Mouse (Mus musculus) limb, embryonic 13.5 days (tissue): ENCODE measurements around the gene Gm47995. TPM values are rescaled to one million over a fixed set of nuclear protein-coding genes. Genes with fewer than 3 reads are reported as not detected.

ENCODE experiments used
- ATAC-seq: fragments of 200-750 bp; cut with Nextera tagmentation; 2 replicates; pipeline ENCODE4 v1.8.0; 2017; ENCODE audit warnings: low read depth, moderate number of reproducible peaks, moderate TSS enrichment; ENCODE audit not compliant: low FRiP score
- H3K27ac ChIP-seq: fragments of 300-500 bp; sonication (generic); 2 replicates; pipeline ENCODE4 v1.5.1; 2015; ENCODE audit warnings: inconsistent platforms, mild to moderate bottlenecking, moderate library complexity
- H3K27me3 ChIP-seq: fragments of 300-500 bp; sonication (generic); 2 replicates; pipeline ENCODE4 v1.6.1; 2015; ENCODE audit warnings: mild to moderate bottlenecking, inconsistent platforms
- H3K36me3 ChIP-seq: fragments of 300-500 bp; sonication (generic); 2 replicates; pipeline ENCODE4 v1.6.1; 2015; ENCODE audit warnings: inconsistent platforms, mild to moderate bottlenecking, moderate library complexity
- H3K4me1 ChIP-seq: fragments of 300-500 bp; sonication (generic); 2 replicates; pipeline ENCODE4 v1.6.1; 2015; ENCODE audit warnings: inconsistent platforms
- H3K4me2 ChIP-seq: fragments of 300-500 bp; sonication (generic); replicated peaks from 2 replicates; pipeline ENCODE4 v1.6.1; 2015; ENCODE audit warnings: inconsistent platforms, mild to moderate bottlenecking, moderate library complexity
- H3K4me3 ChIP-seq: fragments of 300-500 bp; sonication (generic); 2 replicates; pipeline ENCODE4 v1.5.1; 2015; ENCODE audit warnings: moderate library complexity, mild to moderate bottlenecking, inconsistent platforms
- H3K9ac ChIP-seq: fragments of 300-500 bp; sonication (generic); 2 replicates; pipeline ENCODE4 v1.6.1; 2015; ENCODE audit warnings: mild to moderate bottlenecking, inconsistent platforms
- H3K9me3 ChIP-seq: fragments of 300-500 bp; sonication (generic); 2 replicates; pipeline ENCODE4 v1.6.1; 2016; ENCODE audit warnings: inconsistent platforms
- WGBS: fragments of 180-500 bp; shearing (Covaris S2); methylation state at CpG from one replicate; pipeline ENCODE4 v1.1.7; 2015; 5-methylcytosine and 5-hydroxymethylcytosine counted together
- polyA plus RNA-seq: library from polyadenylated mRNA; unstranded; fragments of >200 nt; fragmentation: Nextera tagmentation; extraction: Ambion mirVana; gene quantifications from 2 replicates; pipeline ENCODE4 v1.2.1, GENCODE M21; 2015

Gene Gm47995
- polyA plus RNA-seq, 1 experiment from 2014 or later, result not detected

DNA sequence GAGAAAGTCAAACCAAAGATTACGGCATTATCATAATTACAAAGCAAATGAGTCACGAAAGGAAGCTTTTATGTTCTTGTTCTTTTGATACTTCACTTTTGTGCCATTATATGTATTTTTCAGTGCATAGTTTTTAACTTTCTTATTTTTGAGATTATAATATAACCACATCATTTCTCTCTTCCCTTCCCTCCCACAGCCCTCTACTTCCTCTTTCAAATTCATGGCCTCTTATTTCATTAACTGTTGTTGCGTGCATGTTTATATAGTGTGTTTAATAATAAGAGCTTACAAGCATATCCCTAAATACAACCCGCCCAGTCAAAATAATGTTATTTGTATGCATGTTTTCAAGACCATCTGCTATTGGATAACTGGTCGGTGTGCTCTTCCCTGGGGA lies 20.8 kb downstream of the Gm47995 start:
- ATAC-seq, result no peak
- WGBS, result 90% methylated on average over 5 of the region's 5 CpGs

GRCm38 (mm10) chr1:151220098-151220497 lies 21.9 kb downstream of the Gm47995 start:
- no peak overlapping the region for H3K4me3 ChIP-seq
- 78% methylated on average over 7 of the region's 7 CpGs for whole genome bisulfite sequencing
- ATAC-seq, result no peak

More for the DNA sequence above, 20.8 kb downstream of the Gm47995 start:
- no peaks in the 10 kb centered on the region for H3K27me3 ChIP-seq
- H3K36me3 ChIP-seq, result no peaks in the 10 kb centered on the region
- H3K4me3 ChIP-seq, result no peak overlapping the region
- no peak overlapping the region for H3K9ac ChIP-seq
- peaks cover 10% of the 10 kb centered on the region for H3K4me1 ChIP-seq
- H3K9me3 ChIP-seq, result no peaks in the 10 kb centered on the region
- H3K4me2 ChIP-seq, result no peak overlapping the region
- H3K27ac ChIP-seq, result no peak overlapping the region

GRCm38 (mm10) chr1:151222561-151223267 lies 24.5 kb downstream of the Gm47995 start:
- ATAC-seq, result no peak
- H3K9me3 ChIP-seq, result no peaks in the 10 kb centered on the region

More at GRCm38 (mm10) chr1:151220098-151220497, 21.9 kb downstream of the Gm47995 start:
- H3K4me1 ChIP-seq, result no peaks in the 10 kb centered on the region
- no peak overlapping the region for H3K27ac ChIP-seq
- H3K9me3 ChIP-seq, result no peaks in the 10 kb centered on the region
- no peaks in the 10 kb centered on the region for H3K36me3 ChIP-seq
- H3K4me2 ChIP-seq, result no peak overlapping the region
- no peaks in the 10 kb centered on the region for H3K27me3 ChIP-seq
- H3K9ac ChIP-seq, result no peak overlapping the region

DNA sequence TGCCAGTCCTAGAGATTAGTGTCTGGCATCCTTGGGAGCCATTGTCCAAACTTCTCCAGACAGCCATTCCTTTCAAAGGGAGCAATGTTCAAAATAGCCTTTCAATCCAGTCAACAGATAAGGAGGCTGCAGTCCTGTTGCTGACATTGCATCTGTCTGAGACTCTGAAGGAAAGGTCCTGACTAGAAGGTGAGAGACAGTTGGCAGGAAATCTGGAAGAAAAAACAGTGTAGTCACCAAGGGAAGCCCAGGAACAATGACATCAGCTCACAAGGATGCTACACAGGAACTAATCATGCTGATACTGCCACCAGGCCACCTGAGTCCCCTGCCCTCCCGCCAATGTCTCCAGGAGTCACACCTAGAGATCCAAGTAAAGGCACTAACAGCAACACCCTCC lies 25.1 kb downstream of the Gm47995 start:
- no peak overlapping the region for H3K4me2 ChIP-seq
- H3K36me3 ChIP-seq, result no peaks in the 10 kb centered on the region
- H3K4me3 ChIP-seq, result no peak overlapping the region
- H3K9ac ChIP-seq, result no peak overlapping the region
- no peak overlapping the region for H3K27ac ChIP-seq
- H3K27me3 ChIP-seq, result no peaks in the 10 kb centered on the region
- no peaks in the 10 kb centered on the region; the same call in 1 of the 2 replicates for H3K4me1 ChIP-seq
- no peaks in the 10 kb centered on the region for H3K9me3 ChIP-seq
- no peak for ATAC-seq
- WGBS, result 71% methylated on average over 1 of the region's 1 CpGs

More at GRCm38 (mm10) chr1:151222561-151223267, 24.5 kb downstream of the Gm47995 start:
- Histone ChIP-seq H3K36me3 (no peaks in the 10 kb centered on the region), H3K27me3 (no peaks in the 10 kb centered on the region), H3K9ac (no peak overlapping the region), H3K4me2 (no peak overlapping the region), H3K4me1 (no peaks in the 10 kb centered on the region; the same call in 1 of the 2 replicates), H3K4me3 (no peak overlapping the region), H3K27ac (no peak overlapping the region)
- 81% methylated on average over 10 of the region's 10 CpGs for WGBS

DNA sequence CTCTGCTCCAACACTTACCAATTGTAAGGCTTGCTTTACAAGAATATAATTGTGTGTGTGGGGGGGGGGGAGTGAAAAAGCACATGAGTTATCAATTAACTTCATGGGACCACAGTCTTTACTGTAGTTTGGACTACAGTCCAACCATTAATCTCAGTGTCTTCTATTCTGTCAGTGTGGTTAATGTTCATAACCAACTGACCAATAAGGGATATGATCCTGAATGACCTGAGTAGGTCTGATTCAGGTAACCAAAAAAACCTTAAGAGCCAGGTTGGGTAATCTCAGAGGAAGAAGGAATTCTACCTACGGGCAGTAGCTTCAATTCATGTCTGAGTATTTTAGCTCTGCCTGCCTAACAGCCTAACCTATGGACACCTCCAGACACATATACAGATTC lies 26.3 kb downstream of the Gm47995 start:
- Histone ChIP-seq H3K27me3 (no peaks in the 10 kb centered on the region), H3K4me2 (no peak overlapping the region), H3K4me1 (no peaks in the 10 kb centered on the region; the same call in 1 of the 2 replicates), H3K36me3 (no peaks in the 10 kb centered on the region), H3K4me3 (no peak overlapping the region), H3K27ac (no peak overlapping the region), H3K9me3 (no peaks in the 10 kb centered on the region), H3K9ac (no peak overlapping the region)
- WGBS, result 88% methylated on average over 1 of the region's 1 CpGs
- ATAC-seq, result no peak

- WGBS, result 67% methylated on average over 8 of the region's 8 CpGs
- ATAC-seq, result no peak
Measured at GRCm38 (mm10) chr1:151227506-151227905, 29.3 kb downstream of the Gm47995 start.

DNA sequence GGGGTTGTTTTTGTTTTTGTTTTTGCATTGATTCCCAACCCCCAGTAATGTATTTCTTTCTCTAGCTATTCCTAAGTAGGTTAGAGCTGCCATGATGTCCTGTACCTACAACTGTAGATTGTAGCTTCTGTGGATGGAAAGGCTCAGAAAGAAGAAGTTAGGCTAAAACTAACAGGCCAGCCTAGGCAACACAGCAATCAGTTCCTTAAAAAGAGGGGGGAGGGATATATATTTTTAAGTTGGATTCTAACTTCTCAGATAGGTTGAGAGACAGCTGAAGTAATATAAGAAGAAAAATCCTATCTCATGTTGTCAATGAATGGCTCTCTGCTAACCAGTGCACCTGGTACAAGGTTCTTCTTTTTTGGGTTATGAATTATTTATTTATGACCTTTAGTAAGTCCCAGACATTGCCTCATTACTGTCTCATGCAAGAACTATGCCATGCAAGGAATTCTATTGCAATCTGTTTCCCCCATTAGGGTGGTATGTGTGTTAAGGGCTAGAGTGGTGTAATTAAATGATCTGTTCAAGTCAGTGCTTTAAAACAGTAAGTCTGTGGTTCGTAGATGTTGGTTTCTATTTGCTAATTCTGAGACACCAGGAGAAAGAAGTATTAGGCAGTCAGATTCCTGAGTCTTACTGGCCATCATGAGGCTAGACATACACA lies 30.2 kb downstream of the Gm47995 start:
- ATAC-seq, result no peak
- Histone ChIP-seq H3K9me3 (no peaks in the 10 kb centered on the region), H3K36me3 (no peaks in the 10 kb centered on the region), H3K4me1 (no peaks in the 10 kb centered on the region; the same call in 1 of the 2 replicates), H3K4me3 (no peak overlapping the region), H3K27me3 (no peaks in the 10 kb centered on the region), H3K4me2 (no peak overlapping the region), H3K9ac (no peak overlapping the region), H3K27ac (no peak overlapping the region)
- 51% methylated on average over 1 of the region's 1 CpGs for WGBS

More at GRCm38 (mm10) chr1:151227506-151227905, 29.3 kb downstream of the Gm47995 start:
- no peaks in the 10 kb centered on the region for H3K27me3 ChIP-seq
- H3K36me3 ChIP-seq, result no peaks in the 10 kb centered on the region
- no peak overlapping the region for H3K4me2 ChIP-seq
- no peaks in the 10 kb centered on the region; the same call in 1 of the 2 replicates for H3K4me1 ChIP-seq
- no peak overlapping the region for H3K9ac ChIP-seq
- H3K27ac ChIP-seq, result no peak overlapping the region
- no peak overlapping the region for H3K4me3 ChIP-seq
- no peaks in the 10 kb centered on the region for H3K9me3 ChIP-seq

DNA sequence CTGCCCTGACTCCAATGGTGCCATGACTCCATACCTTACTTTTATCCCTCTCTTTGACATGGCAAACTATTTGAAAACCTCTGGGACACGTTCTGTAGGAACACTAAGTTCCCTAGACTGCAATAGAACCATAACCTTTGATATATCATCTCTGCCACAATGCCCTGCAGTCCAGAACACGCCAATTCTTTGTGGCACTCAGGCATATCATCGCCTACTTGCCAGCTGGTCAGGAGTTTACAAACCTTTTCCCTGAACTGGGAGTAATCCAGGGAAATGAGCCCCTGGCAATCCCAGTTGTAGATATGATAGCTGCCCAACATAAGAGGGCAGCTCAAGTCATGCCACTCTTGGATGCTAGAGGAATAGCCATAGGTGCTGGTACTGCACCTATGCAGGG lies 34.1 kb downstream of the Gm47995 start:
- no peaks in the 10 kb centered on the region for H3K36me3 ChIP-seq
- H3K9ac ChIP-seq, result no peak overlapping the region
- no peaks in the 10 kb centered on the region for H3K27me3 ChIP-seq
- no peak overlapping the region for H3K4me2 ChIP-seq
- peaks cover 15% of the 10 kb centered on the region for H3K4me1 ChIP-seq
- H3K27ac ChIP-seq, result no peak overlapping the region
- H3K4me3 ChIP-seq, result no peak overlapping the region
- 75% methylated on average over 3 of the region's 3 CpGs for WGBS
- no peak for ATAC-seq
- H3K9me3 ChIP-seq, result no peaks in the 10 kb centered on the region

- Histone ChIP-seq H3K4me3 (no peak overlapping the region), H3K36me3 (no peaks in the 10 kb centered on the region)
- 72% methylated on average over 3 of the region's 3 CpGs for WGBS
Measured at GRCm38 (mm10) chr1:151233756-151234155, 35.5 kb downstream of the Gm47995 start.

GRCm38 (mm10) chr1:151235574-151235973 lies 37.3 kb downstream of the Gm47995 start:
- H3K4me2 ChIP-seq, result no peak overlapping the region
- H3K27ac ChIP-seq, result no peak overlapping the region; the same call in 1 of the 2 replicates
- H3K36me3 ChIP-seq, result no peaks in the 10 kb centered on the region
- H3K4me3 ChIP-seq, result no peak overlapping the region
- peaks cover 28% of the 10 kb centered on the region for H3K4me1 ChIP-seq
- H3K27me3 ChIP-seq, result no peaks in the 10 kb centered on the region
- WGBS, result 63% methylated on average over 2 of the region's 2 CpGs
- no peaks in the 10 kb centered on the region; the same call in 1 of the 2 replicates for H3K9me3 ChIP-seq
- no peak for ATAC-seq
- no peak overlapping the region for H3K9ac ChIP-seq

More at GRCm38 (mm10) chr1:151233756-151234155, 35.5 kb downstream of the Gm47995 start:
- Histone ChIP-seq H3K9me3 (no peaks in the 10 kb centered on the region), H3K27ac (no peak overlapping the region), H3K9ac (no peak overlapping the region), H3K4me1 (peaks cover 26% of the 10 kb centered on the region), H3K27me3 (no peaks in the 10 kb centered on the region), H3K4me2 (no peak overlapping the region)
- no peak for ATAC-seq

GRCm38 (mm10) chr1:151236141-151236930 lies 38.1 kb downstream of the Gm47995 start:
- ATAC-seq, result no peak
- Histone ChIP-seq H3K4me2 (0 out of 2 replicates have a peak overlapping the region, but pooled peaks have one; percentile 2), H3K9me3 (no peaks in the 10 kb centered on the region; the same call in 1 of the 2 replicates), H3K9ac (no peak overlapping the region), H3K36me3 (no peaks in the 10 kb centered on the region), H3K27me3 (no peaks in the 10 kb centered on the region), H3K4me3 (no peak overlapping the region), H3K27ac (peak overlapping the region; percentile 77), H3K4me1 (peaks cover 28% of the 10 kb centered on the region)
- WGBS, result 63% methylated on average over 13 of the region's 13 CpGs

DNA sequence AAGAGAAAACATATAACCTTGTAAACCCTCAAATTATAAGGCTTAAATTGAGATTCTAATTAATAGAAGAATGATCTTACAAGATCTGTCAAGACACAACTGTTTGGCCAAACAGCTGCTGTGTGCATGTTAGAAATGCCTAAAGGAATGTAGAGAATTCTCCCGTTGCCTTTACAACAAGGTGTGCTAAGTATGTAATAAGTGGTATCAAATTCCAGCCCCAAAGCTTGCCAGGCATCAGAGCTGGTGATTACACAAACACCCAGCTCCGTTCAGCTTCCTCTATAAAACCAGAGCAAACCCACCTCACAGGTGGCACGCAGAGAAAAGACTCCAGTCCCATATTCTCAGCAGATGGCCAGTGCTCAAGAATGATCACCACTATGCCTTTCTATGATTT lies 39.5 kb downstream of the Gm47995 start:
- Histone ChIP-seq H3K9me3 (peaks cover 2% of the 10 kb centered on the region; the same call in 1 of the 2 replicates), H3K4me1 (peaks cover 28% of the 10 kb centered on the region), H3K4me3 (no peak overlapping the region), H3K36me3 (no peaks in the 10 kb centered on the region), H3K9ac (no peak overlapping the region), H3K27ac (no peak overlapping the region), H3K27me3 (no peaks in the 10 kb centered on the region), H3K4me2 (no peak overlapping the region)
- ATAC-seq, result 0 out of 2 replicates have a peak, but pooled peaks have one; percentile 51
- 12% methylated on average over 3 of the region's 3 CpGs for WGBS
